ENCODE assay signal across 8 mouse cellular contexts in genomic region chr5:33651541-33651920, GRCm38 (mm10). TPM values are rescaled to one million over a fixed set of nuclear protein-coding genes. Genes with fewer than 3 reads are reported as not detected.
DNase-seq lines count a peak whose midpoint lies in the region; ATAC-seq and TF ChIP-seq lines count a peak whose summit lies in the region.

No protein-coding gene starts in this region.

- peak; percentile 19; the same call in 1 of the 2 replicates for TF ChIP-seq CTCF in intestine, postnatal 0 days (IDR thresholded peaks at IDR 0.05; ENCODE audit: low read depth)

- ATAC-seq in megakaryocyte, adult 5-6 weeks (ENCODE audit: poor library complexity, severe bottlenecking): no peak
- no peak for ATAC-seq in embryonic facial prominence, embryonic 15.5 days (ENCODE audit: insufficient number of reproducible peaks, low FRiP score, low TSS enrichment, low read depth)
- ATAC-seq in intestine, postnatal 0 days: no peak
- ATAC-seq in neural tube, embryonic 15.5 days (ENCODE audit: low FRiP score): no peak; the same call in 1 of the 2 replicates

- H3K4me2 ChIP-seq in embryonic facial prominence, embryonic 15.5 days (replicated peaks): peak overlapping the region; percentile 56
- peak overlapping the region; percentile 74 for H3K4me2 ChIP-seq in intestine, postnatal 0 days (replicated peaks; ENCODE audit: low read depth)
- H3K4me2 ChIP-seq in neural tube, embryonic 15.5 days: peak overlapping the region; percentile 68

- H3K36me3 ChIP-seq in megakaryocyte, embryonic 14.5 days (replicated peaks; ENCODE audit: low read length): peaks cover 63% of the 10 kb centered on the region
- peaks cover 44% of the 10 kb centered on the region for H3K36me3 ChIP-seq in embryonic facial prominence, embryonic 15.5 days
- H3K36me3 ChIP-seq in intestine, postnatal 0 days (ENCODE audit: control insufficient read depth, insufficient read depth): peaks cover 34% of the 10 kb centered on the region
- peaks cover 33% of the 10 kb centered on the region for H3K36me3 ChIP-seq in neural tube, embryonic 15.5 days

- no peaks in the 10 kb centered on the region for H3K27me3 ChIP-seq in megakaryocyte, embryonic 14.5 days (replicated peaks)
- H3K27me3 ChIP-seq in embryonic facial prominence, embryonic 15.5 days: no peaks in the 10 kb centered on the region
- H3K27me3 ChIP-seq in intestine, postnatal 0 days (replicated peaks; ENCODE audit: control insufficient read depth, insufficient read depth, low read length): no peaks in the 10 kb centered on the region
- H3K27me3 ChIP-seq in neural tube, embryonic 15.5 days (replicated peaks): no peaks in the 10 kb centered on the region

- no peaks in the 10 kb centered on the region for H3K9me3 ChIP-seq in megakaryocyte, embryonic 14.5 days
- H3K9me3 ChIP-seq in embryonic facial prominence, embryonic 15.5 days (replicated peaks): no peaks in the 10 kb centered on the region
- no peaks in the 10 kb centered on the region for H3K9me3 ChIP-seq in intestine, postnatal 0 days (ENCODE audit: control insufficient read depth)
- no peaks in the 10 kb centered on the region for H3K9me3 ChIP-seq in neural tube, embryonic 15.5 days (replicated peaks)

- peaks cover 71% of the 10 kb centered on the region for H3K4me1 ChIP-seq in megakaryocyte, embryonic 14.5 days
- H3K4me1 ChIP-seq in embryonic facial prominence, embryonic 15.5 days: peaks cover 27% of the 10 kb centered on the region
- H3K4me1 ChIP-seq in intestine, postnatal 0 days (replicated peaks; ENCODE audit: control insufficient read depth, insufficient read depth, low read length): 0 out of 2 replicates have a peak, but pooled peaks cover 5% of the 10 kb centered on the region
- H3K4me1 ChIP-seq in neural tube, embryonic 15.5 days: peaks cover 44% of the 10 kb centered on the region

- under 1% methylated on average over 11 of the region's 11 CpGs for WGBS in embryonic facial prominence, embryonic 15.5 days
- WGBS in intestine, postnatal 0 days: 0% methylated on average over 11 of the region's 11 CpGs
- WGBS in neural tube, embryonic 15.5 days: 0% methylated on average over 11 of the region's 11 CpGs

- no peak for DNase-seq in cerebellum, adult 8-10 months
- no peak for DNase-seq in right cerebral cortex, postnatal 4 days
- DNase-seq in layer of hippocampus, postnatal 10 days (ENCODE audit: low spot score in 2 of 2): no peak

- peak overlapping the region; percentile 73 for H3K9ac ChIP-seq in embryonic facial prominence, embryonic 15.5 days
- H3K9ac ChIP-seq in intestine, postnatal 0 days (ENCODE audit: low read depth, low read length): peak overlapping the region; percentile 60
- peak overlapping the region; percentile 85 for H3K9ac ChIP-seq in neural tube, embryonic 15.5 days (replicated peaks)

- H3K4me3 ChIP-seq in megakaryocyte, embryonic 14.5 days (replicated peaks): peak overlapping the region; percentile 96
- peak overlapping the region; percentile 83 for H3K4me3 ChIP-seq in embryonic facial prominence, embryonic 15.5 days (replicated peaks)
- H3K4me3 ChIP-seq in intestine, postnatal 0 days (ENCODE audit: low read depth, low read length): peak overlapping the region; percentile 72
- H3K4me3 ChIP-seq in neural tube, embryonic 15.5 days (replicated peaks): peak overlapping the region; percentile 85

- H3K27ac ChIP-seq in embryonic facial prominence, embryonic 15.5 days (replicated peaks): peak overlapping the region; percentile 99
- peak overlapping the region; percentile 92 for H3K27ac ChIP-seq in intestine, postnatal 0 days (ENCODE audit: low read depth, low read length)
- H3K27ac ChIP-seq in neural tube, embryonic 15.5 days (replicated peaks): peak overlapping the region; percentile 99

RNA-seq across cellular contexts. Expression of gene Slbp, which starts 0.8 kb away (rescaled TPM):
- polyA plus RNA-seq in megakaryocyte, embryonic 14.5 days (2012; ENCODE audit: insufficient read depth, low replicate concordance): 14.6 and 43.9 TPM in 2 replicates
- total RNA-seq in megakaryocyte, adult 5-6 weeks (2015): 215 and 221 TPM in 2 replicates
- total RNA-seq in megakaryocyte, adult 5-6 weeks (2017): 234 and 254 TPM in 2 replicates
- 191 and 202 TPM in 2 replicates for polyA plus RNA-seq in embryonic facial prominence, embryonic 15.5 days (2015; fragmentation: Nextera tagmentation; extraction: Ambion mirVana)
- 91.4 and 92.9 TPM in 2 replicates for polyA plus RNA-seq in intestine, postnatal 0 days (2015; fragmentation: Nextera tagmentation; extraction: Ambion mirVana)
- 120 and 157 TPM in 2 replicates for polyA plus RNA-seq in neural tube, embryonic 15.5 days (2015; fragmentation: Nextera tagmentation; extraction: Ambion mirVana)
- total RNA-seq in layer of hippocampus, postnatal 10 days (2021): 10 to 100 TPM; 28.7 to 31.7 TPM

RNA-seq across cellular contexts. Expression of gene Tacc3, which starts 6.4 kb away (rescaled TPM):
- polyA plus RNA-seq in megakaryocyte, embryonic 14.5 days (2012; ENCODE audit: insufficient read depth, low replicate concordance): 4.6 and 33.1 TPM in 2 replicates
- total RNA-seq in megakaryocyte, adult 5-6 weeks (2015): 162 and 163 TPM in 2 replicates
- 165 and 193 TPM in 2 replicates for total RNA-seq in megakaryocyte, adult 5-6 weeks (2017)
- polyA plus RNA-seq in embryonic facial prominence, embryonic 15.5 days (2015; fragmentation: Nextera tagmentation; extraction: Ambion mirVana): 141 and 146 TPM in 2 replicates
- 37.3 and 39.3 TPM in 2 replicates for polyA plus RNA-seq in intestine, postnatal 0 days (2015; fragmentation: Nextera tagmentation; extraction: Ambion mirVana)
- 27.5 and 61.7 TPM in 2 replicates for polyA plus RNA-seq in neural tube, embryonic 15.5 days (2015; fragmentation: Nextera tagmentation; extraction: Ambion mirVana)
- total RNA-seq in layer of hippocampus, postnatal 10 days (2021): 10 to 100 TPM; 12.4 to 14.1 TPM

RNA-seq across cellular contexts. Expression of gene Tmem129, which starts 6.7 kb away (rescaled TPM):
- polyA plus RNA-seq in megakaryocyte, embryonic 14.5 days (2012; ENCODE audit: insufficient read depth, low replicate concordance): 5.7 and 19.6 TPM in 2 replicates
- 14.4 and 16.5 TPM in 2 replicates for total RNA-seq in megakaryocyte, adult 5-6 weeks (2015)
- total RNA-seq in megakaryocyte, adult 5-6 weeks (2017): 14.4 and 15.0 TPM in 2 replicates
- 44.2 and 45.1 TPM in 2 replicates for polyA plus RNA-seq in embryonic facial prominence, embryonic 15.5 days (2015; fragmentation: Nextera tagmentation; extraction: Ambion mirVana)
- polyA plus RNA-seq in intestine, postnatal 0 days (2015; fragmentation: Nextera tagmentation; extraction: Ambion mirVana): 18.5 and 18.8 TPM in 2 replicates
- polyA plus RNA-seq in neural tube, embryonic 15.5 days (2015; fragmentation: Nextera tagmentation; extraction: Ambion mirVana): 27.7 and 29.7 TPM in 2 replicates
- 10 to 100 TPM; 21.4 to 22.4 TPM for total RNA-seq in layer of hippocampus, postnatal 10 days (2021)

RNA-seq across cellular contexts. Expression of gene Gm9903, which starts 21.8 kb away (rescaled TPM):
- polyA plus RNA-seq in megakaryocyte, embryonic 14.5 days (2012; ENCODE audit: insufficient read depth, low replicate concordance): not detected in 2 replicates
- total RNA-seq in megakaryocyte, adult 5-6 weeks (2015): 0.32 and 0.36 TPM in 2 replicates
- total RNA-seq in megakaryocyte, adult 5-6 weeks (2017): 0.07 and 0.57 TPM in 2 replicates
- 0.36 and 0.43 TPM in 2 replicates for polyA plus RNA-seq in embryonic facial prominence, embryonic 15.5 days (2015; fragmentation: Nextera tagmentation; extraction: Ambion mirVana)
- polyA plus RNA-seq in intestine, postnatal 0 days (2015; fragmentation: Nextera tagmentation; extraction: Ambion mirVana): 0.42 and 0.52 TPM in 2 replicates
- 0.59 and 0.83 TPM in 2 replicates for polyA plus RNA-seq in neural tube, embryonic 15.5 days (2015; fragmentation: Nextera tagmentation; extraction: Ambion mirVana)
- total RNA-seq in layer of hippocampus, postnatal 10 days (2021): under 1 TPM in 1 of 2 experiments, not detected in 1; 0.73 TPM

RNA-seq across cellular contexts. Expression of gene Fam53a, which starts 22.1 kb away (rescaled TPM):
- polyA plus RNA-seq in megakaryocyte, embryonic 14.5 days (2012; ENCODE audit: insufficient read depth, low replicate concordance): 54.8 and 80.4 TPM in 2 replicates
- total RNA-seq in megakaryocyte, adult 5-6 weeks (2015): 14.0 and 14.4 TPM in 2 replicates
- 8.2 and 9.4 TPM in 2 replicates for total RNA-seq in megakaryocyte, adult 5-6 weeks (2017)
- 67.8 and 69.4 TPM in 2 replicates for polyA plus RNA-seq in embryonic facial prominence, embryonic 15.5 days (2015; fragmentation: Nextera tagmentation; extraction: Ambion mirVana)
- 39.4 and 42.1 TPM in 2 replicates for polyA plus RNA-seq in intestine, postnatal 0 days (2015; fragmentation: Nextera tagmentation; extraction: Ambion mirVana)
- polyA plus RNA-seq in neural tube, embryonic 15.5 days (2015; fragmentation: Nextera tagmentation; extraction: Ambion mirVana): 25.5 and 31.9 TPM in 2 replicates
- 10 to 100 TPM; 20.4 to 24.0 TPM for total RNA-seq in layer of hippocampus, postnatal 10 days (2021)
